Mouse (Mus musculus) bone marrow, adult 2 months (tissue): ENCODE results near the gene Klk8. TPM values are rescaled to one million over a fixed set of nuclear protein-coding genes. Genes with fewer than 3 reads are reported as not detected.

ENCODE experiments used
- H3K27ac ChIP-seq: fragments of 200-500 bp; 2 replicates; pipeline ENCODE4 v1.5.1; 2012; ENCODE audit warnings: low read depth, mild to moderate bottlenecking, control low read depth, inconsistent platforms, low read length; ENCODE audit not compliant: control insufficient read depth, poor library complexity, insufficient read depth
- H3K4me1 ChIP-seq: fragments of 200-500 bp; 2 replicates; pipeline ENCODE4 v1.6.1; 2011; ENCODE audit warnings: low read length; ENCODE audit not compliant: control insufficient read depth, insufficient read depth
- H3K4me3 ChIP-seq: fragments of 200-500 bp; replicated peaks from 2 replicates; pipeline ENCODE3; 2011; ENCODE audit warnings: mild to moderate bottlenecking, low read depth, low read length, control low read depth; ENCODE audit not compliant: control insufficient read depth
- CTCF ChIP-seq: fragments of 200-500 bp; IDR thresholded peaks from 2 replicates; pipeline ENCODE4 v1.5.1; 2011; ENCODE audit warnings: low read length, control low read depth; ENCODE audit not compliant: control insufficient read depth, insufficient read depth
- POLR2A ChIP-seq: fragments of 200-500 bp; IDR thresholded peaks from 2 replicates; pipeline ENCODE4 v1.6.1; 2011; ENCODE audit warnings: low read depth, mild to moderate bottlenecking, control low read depth, low read length, borderline replicate concordance; ENCODE audit not compliant: control insufficient read depth
- WGBS: fragments of 180-500 bp; shearing (Covaris S2); methylation state at CpG from one replicate; pipeline ENCODE4 v1.1.7; 2018; 5-methylcytosine and 5-hydroxymethylcytosine counted together
- polyA plus RNA-seq: library from polyadenylated mRNA; stranded (reverse); fragments of >200 nt; gene quantifications from 2 replicates; pipeline ENCODE4 v1.2.4, GENCODE M21; 2011; ENCODE audit warnings: low replicate concordance; ENCODE audit not compliant: missing spikeins, insufficient read depth, insufficient read length

The Klk8 gene
- polyA plus RNA-seq, result 0.92 and 2.3 TPM in 2 replicates

GRCm38 (mm10) chr7:43797333-43797769 lies at the start of gene Klk8:
Klk8 (plus strand) TSS chr7:43797577.
- TF ChIP-seq POLR2A, result no peak
- no peak for TF ChIP-seq CTCF
- Histone ChIP-seq H3K4me3 (peak within 1 kb of the TSS; percentile 33), H3K4me1 (no peaks in the 10 kb centered on the region; the same call in 1 of the 2 replicates), H3K27ac (no peak within 1 kb of the TSS)
- under 1% methylated on average over 28 of the region's 28 CpGs for WGBS

- Histone ChIP-seq H3K4me1 (peaks cover 4% of the 10 kb centered on the region; the same call in 1 of the 2 replicates), H3K27ac (no peak overlapping the region), H3K4me3 (no peak overlapping the region)
- 10% methylated on average over 1 of the region's 1 CpGs for WGBS
- no peak for TF ChIP-seq CTCF
- TF ChIP-seq POLR2A, result no peak
These were observed 49.6 kb upstream of the Klk8 start for GRCm38 (mm10) chr7:43747788-43748187.

DNA sequence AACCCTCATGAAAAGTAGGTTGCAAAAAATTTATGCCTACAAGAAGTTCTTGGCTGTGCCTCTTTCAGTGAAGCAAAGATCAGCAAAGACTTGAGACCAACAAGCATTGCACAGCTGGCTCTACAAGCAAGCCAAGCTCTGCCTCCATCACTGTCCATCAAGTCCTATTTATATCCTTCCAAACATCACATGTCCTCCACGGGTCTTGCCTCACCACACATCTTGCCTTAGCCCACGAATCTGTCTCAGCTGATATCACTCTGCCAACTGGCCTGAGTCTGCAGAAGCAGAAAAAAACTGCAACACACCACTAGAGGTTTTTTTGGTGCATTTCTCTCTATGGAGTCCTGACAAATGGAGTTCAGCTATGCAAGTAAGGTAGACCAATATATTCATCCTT lies 44.6 kb upstream of the Klk8 start:
- peaks cover 4% of the 10 kb centered on the region; the same call in 1 of the 2 replicates for H3K4me1 ChIP-seq
- H3K4me3 ChIP-seq, result no peak overlapping the region
- no peak overlapping the region for H3K27ac ChIP-seq
- no peak for TF ChIP-seq CTCF
- TF ChIP-seq POLR2A, result no peak
- WGBS, result 30% methylated on average over 2 of the region's 2 CpGs

DNA sequence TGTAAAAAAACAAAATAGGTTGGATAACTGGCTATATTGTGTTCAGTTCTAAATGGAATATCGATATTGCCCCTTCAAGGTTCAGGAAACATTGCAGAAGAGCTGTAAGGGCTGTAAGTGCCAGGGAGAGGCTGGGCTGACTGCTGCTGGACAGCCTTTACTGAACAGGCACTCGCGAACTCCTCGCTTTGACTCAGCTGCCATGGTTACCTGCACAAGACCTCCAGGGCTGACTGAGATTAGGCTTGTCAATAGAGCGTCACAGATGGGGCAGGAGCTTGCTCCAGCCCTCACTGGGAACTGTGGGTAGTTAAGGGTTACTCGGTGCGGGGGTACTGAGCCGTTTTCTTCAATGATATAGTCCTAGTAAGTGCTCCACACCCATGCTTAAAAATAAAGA lies 30.9 kb upstream of the Klk8 start:
- Histone ChIP-seq H3K4me1 (no peaks in the 10 kb centered on the region), H3K27ac (no peak overlapping the region)

DNA sequence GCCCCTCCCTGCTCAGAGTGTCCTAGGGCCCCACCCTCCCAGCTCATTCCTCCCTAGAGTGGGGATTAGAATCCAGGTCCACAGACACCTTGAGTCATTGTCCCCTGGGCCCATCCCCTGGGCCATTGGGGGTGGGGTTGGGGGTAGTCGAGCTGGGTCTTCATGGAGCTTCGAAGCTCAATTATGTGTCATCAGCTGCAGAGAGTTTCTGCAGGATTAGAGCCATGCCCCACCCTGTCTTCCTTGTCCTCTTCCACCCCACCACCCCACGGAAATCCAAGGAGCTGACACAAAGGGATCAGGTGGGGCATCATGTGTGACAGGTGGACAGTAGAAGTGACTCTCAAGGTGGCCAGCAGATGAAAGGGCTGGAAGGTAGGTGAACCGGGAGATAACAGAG lies 28.8 kb upstream of the Klk8 start, which contains the start of gene Klk12:
Gene Klk12 (plus strand): TSS at position 301 of the 400 bp plus-strand sequence.
- no peak within 1 kb of the TSS for H3K27ac ChIP-seq
- 67% methylated on average over 4 of the region's 4 CpGs for WGBS
- no peak within 1 kb of the TSS for H3K4me3 ChIP-seq
- TF ChIP-seq CTCF (no peak), POLR2A (no peak)
- no peaks in the 10 kb centered on the region for H3K4me1 ChIP-seq

More for the DNA sequence above, 30.9 kb upstream of the Klk8 start:
- 63% methylated on average over 8 of the region's 8 CpGs for WGBS
- TF ChIP-seq CTCF, result no peak
- no peak for TF ChIP-seq POLR2A
- H3K4me3 ChIP-seq, result no peak overlapping the region

DNA sequence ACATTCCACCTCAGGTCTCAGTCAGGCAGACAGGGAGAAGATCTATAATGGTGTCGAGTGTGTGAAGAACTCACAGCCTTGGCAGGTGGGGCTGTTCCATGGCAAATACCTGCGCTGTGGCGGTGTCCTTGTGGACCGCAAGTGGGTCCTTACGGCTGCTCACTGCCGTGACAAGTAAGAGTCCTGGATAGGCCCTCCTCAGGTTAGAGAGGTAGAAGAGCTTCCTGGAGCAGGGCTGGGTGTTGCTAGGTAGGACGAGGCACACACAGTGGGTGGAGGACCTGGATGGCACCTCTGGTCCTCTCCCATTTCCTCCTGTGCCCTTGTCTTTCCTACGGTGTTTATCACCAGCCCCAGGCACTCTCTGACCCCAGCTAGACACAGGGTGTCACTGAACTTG lies 27.7 kb upstream of the Klk8 start:
- 84% methylated on average over 8 of the region's 8 CpGs for WGBS
- Histone ChIP-seq H3K4me1 (no peaks in the 10 kb centered on the region), H3K27ac (no peak overlapping the region), H3K4me3 (no peak overlapping the region)
- TF ChIP-seq POLR2A, result no peak
- no peak for TF ChIP-seq CTCF

GRCm38 (mm10) chr7:43770701-43771100 lies 26.7 kb upstream of the Klk8 start:
- Histone ChIP-seq H3K4me3 (no peak overlapping the region), H3K27ac (no peak overlapping the region), H3K4me1 (no peaks in the 10 kb centered on the region)
- TF ChIP-seq POLR2A (no peak), CTCF (no peak)
- WGBS, result 92% methylated on average over 10 of the region's 10 CpGs

DNA sequence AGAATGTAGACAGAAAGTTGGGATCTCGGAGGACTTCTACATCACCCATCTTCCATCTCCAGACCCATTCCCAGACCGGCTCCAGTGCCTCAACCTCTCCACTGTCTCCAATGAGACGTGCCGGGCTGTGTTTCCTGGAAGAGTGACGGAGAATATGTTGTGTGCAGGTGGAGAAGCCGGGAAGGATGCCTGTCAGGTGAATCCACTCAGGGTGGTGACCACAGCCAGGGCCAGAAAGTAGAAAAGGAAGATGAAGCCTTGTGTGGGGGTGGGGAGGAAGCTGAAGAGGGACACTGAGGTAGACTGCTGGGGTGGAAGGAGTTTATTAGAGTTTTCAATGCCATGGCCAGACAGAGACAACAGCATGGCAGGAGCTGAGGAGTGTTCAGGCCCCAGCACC lies 25.5 kb upstream of the Klk8 start:
- no peak for TF ChIP-seq CTCF
- TF ChIP-seq POLR2A, result no peak
- WGBS, result 90% methylated on average over 6 of the region's 6 CpGs
- H3K27ac ChIP-seq, result no peak overlapping the region

GRCm38 (mm10) chr7:43772901-43773300 lies 24.5 kb upstream of the Klk8 start:
- H3K27ac ChIP-seq, result no peak overlapping the region
- no peaks in the 10 kb centered on the region for H3K4me1 ChIP-seq
- TF ChIP-seq CTCF (no peak), POLR2A (no peak)
- no peak overlapping the region for H3K4me3 ChIP-seq
- WGBS, result 71% methylated on average over 3 of the region's 3 CpGs

More for the DNA sequence above, 25.5 kb upstream of the Klk8 start:
- no peaks in the 10 kb centered on the region for H3K4me1 ChIP-seq
- H3K4me3 ChIP-seq, result no peak overlapping the region
